Mouse (Mus musculus) liver, adult 2 months (tissue): Measurements from ENCODE around the gene Slc3a2.

Experiments used
- CTCF ChIP-seq: fragments of 200-500 bp; IDR thresholded peaks from 2 replicates; pipeline ENCODE4 v1.5.1; 2011; ENCODE audit warnings: low read depth, low read length, control low read depth
- POLR2A ChIP-seq: fragments of 200-500 bp; IDR thresholded peaks from 2 replicates; pipeline ENCODE4 v1.6.1; 2011; ENCODE audit warnings: low read length, control low read depth; ENCODE audit not compliant: insufficient read depth; ENCODE audit errors: extremely low read depth

GRCm38 (mm10) chr19:8724392-8724791 lies 1.2 kb upstream of the Slc3a2 start:
- TF ChIP-seq POLR2A: no peak
- no peak for TF ChIP-seq CTCF
